Mouse (Mus musculus) midbrain, embryonic 11.5 days (tissue): ENCODE measurements around the gene Sorbs1. TPM values are rescaled to one million over a fixed set of nuclear protein-coding genes. Genes with fewer than 3 reads are reported as not detected.

Experiments used
- ATAC-seq: fragments of 200-750 bp; cut with Nextera tagmentation; 2 replicates; pipeline ENCODE4 v1.8.0; 2017; ENCODE audit warnings: moderate TSS enrichment, moderate library complexity; ENCODE audit not compliant: low FRiP score
- DNase-seq: peaks from one replicate; pipeline ENCODE4 v3.0.0; 2015; ENCODE audit warnings: low spot score; ENCODE audit errors: missing footprints
- H3K27ac ChIP-seq: fragments of 300-500 bp; sonication (generic); 2 replicates; pipeline ENCODE4 v1.5.1; 2014; ENCODE audit warnings: low read depth, low read length
- H3K27me3 ChIP-seq: fragments of 300-500 bp; sonication (generic); 2 replicates; pipeline ENCODE4 v1.6.1; 2014; ENCODE audit warnings: mild to moderate bottlenecking, low read length, moderate library complexity, mixed read lengths; ENCODE audit not compliant: control insufficient read depth, insufficient read depth
- H3K36me3 ChIP-seq: fragments of 300-500 bp; sonication (generic); 2 replicates; pipeline ENCODE4 v1.6.1; 2014; ENCODE audit warnings: mild to moderate bottlenecking, low read length, moderate library complexity, mixed read lengths; ENCODE audit not compliant: control insufficient read depth, insufficient read depth
- H3K4me1 ChIP-seq: fragments of 300-500 bp; sonication (generic); 2 replicates; pipeline ENCODE4 v1.6.1; 2014; ENCODE audit warnings: low read length; ENCODE audit not compliant: control insufficient read depth, insufficient read depth
- H3K4me2 ChIP-seq: fragments of 300-500 bp; sonication (generic); 2 replicates; pipeline ENCODE4 v1.6.1; 2014; ENCODE audit warnings: mild to moderate bottlenecking, moderate library complexity
- H3K4me3 ChIP-seq: fragments of 300-500 bp; sonication (generic); 2 replicates; pipeline ENCODE4 v1.5.1; 2014; ENCODE audit warnings: low read depth, low read length
- H3K9ac ChIP-seq: fragments of 300-500 bp; sonication (generic); 2 replicates; pipeline ENCODE4 v1.6.1; 2014; ENCODE audit warnings: low read length
- H3K9me3 ChIP-seq: fragments of 300-500 bp; sonication (generic); 2 replicates; pipeline ENCODE4 v1.6.1; 2016; ENCODE audit warnings: low read length; ENCODE audit not compliant: control insufficient read depth
- WGBS: fragments of 180-500 bp; shearing (Covaris S2); extraction: QIAGEN DNeasy Blood & Tissue Kit; methylation state at CpG from one replicate; pipeline ENCODE4 v1.1.7; 2014; 5-methylcytosine and 5-hydroxymethylcytosine counted together
- polyA plus RNA-seq: library from polyadenylated mRNA; unstranded; fragments of >200 nt; fragmentation: Nextera tagmentation; extraction: Ambion mirVana; gene quantifications from 2 replicates; pipeline ENCODE4 v1.2.1, GENCODE M21; 2014

Gene Sorbs1
- polyA plus RNA-seq, 1 experiment from 2014 or later = 61.0 TPM

DNA sequence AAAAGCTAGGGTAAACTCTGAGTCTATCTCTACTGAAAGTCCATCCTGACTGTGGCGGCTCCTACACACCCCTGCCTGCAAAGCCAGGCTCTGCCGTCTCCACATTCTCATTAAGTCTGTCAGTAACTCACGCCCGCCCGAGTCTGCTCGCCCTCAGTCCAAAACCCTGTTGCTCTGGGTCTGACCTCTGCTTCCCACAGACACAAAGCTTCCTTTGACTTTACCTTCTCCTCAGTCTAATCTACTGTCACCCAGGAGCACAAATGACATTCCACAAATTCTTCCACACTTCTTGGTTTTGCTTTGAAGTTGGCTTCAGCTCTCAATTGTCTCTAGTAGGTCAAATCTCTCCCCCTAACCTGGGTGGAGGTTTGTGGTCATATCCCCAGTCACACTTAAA lies 195.1 kb downstream of the Sorbs1 start:
- no peak for DNase-seq
- no peak overlapping the region for H3K4me3 ChIP-seq
- 14% methylated on average over 6 of the region's 6 CpGs for WGBS
- no peak overlapping the region for H3K9ac ChIP-seq
- H3K4me2 ChIP-seq = no peak overlapping the region
- H3K4me1 ChIP-seq = no peaks in the 10 kb centered on the region
- no peaks in the 10 kb centered on the region for H3K36me3 ChIP-seq
- no peaks in the 10 kb centered on the region for H3K9me3 ChIP-seq
- no peak overlapping the region for H3K27ac ChIP-seq
- no peaks in the 10 kb centered on the region for H3K27me3 ChIP-seq
- no peak for ATAC-seq

DNA sequence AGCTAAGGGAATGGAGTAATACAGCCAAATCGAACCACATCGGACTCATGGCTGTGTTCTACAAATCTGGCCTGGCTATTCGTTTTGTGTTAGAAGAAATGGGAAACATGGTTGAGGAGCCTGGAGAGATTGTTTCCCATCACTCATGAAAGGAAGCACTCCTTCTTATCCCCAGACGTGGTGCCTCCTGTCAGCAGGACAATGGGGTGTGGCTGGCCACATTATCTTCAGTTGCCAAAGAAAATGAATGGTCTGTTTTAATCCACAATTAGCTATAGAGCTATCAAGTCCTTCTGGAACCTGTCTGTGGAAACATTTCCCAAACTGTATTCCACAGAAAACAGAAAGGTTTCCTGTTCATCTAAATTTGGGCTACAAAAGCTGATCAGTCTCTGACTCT lies 196.6 kb downstream of the Sorbs1 start:
- no peaks in the 10 kb centered on the region for H3K9me3 ChIP-seq
- ATAC-seq (no peak), DNase-seq (no peak)
- H3K36me3 ChIP-seq = no peaks in the 10 kb centered on the region
- no peaks in the 10 kb centered on the region for H3K4me1 ChIP-seq
- no peak overlapping the region for H3K27ac ChIP-seq
- WGBS = 66% methylated on average over 4 of the region's 4 CpGs
- H3K4me3 ChIP-seq = no peak overlapping the region
- H3K4me2 ChIP-seq = no peak overlapping the region
- H3K27me3 ChIP-seq = no peaks in the 10 kb centered on the region
- H3K9ac ChIP-seq = no peak overlapping the region

DNA sequence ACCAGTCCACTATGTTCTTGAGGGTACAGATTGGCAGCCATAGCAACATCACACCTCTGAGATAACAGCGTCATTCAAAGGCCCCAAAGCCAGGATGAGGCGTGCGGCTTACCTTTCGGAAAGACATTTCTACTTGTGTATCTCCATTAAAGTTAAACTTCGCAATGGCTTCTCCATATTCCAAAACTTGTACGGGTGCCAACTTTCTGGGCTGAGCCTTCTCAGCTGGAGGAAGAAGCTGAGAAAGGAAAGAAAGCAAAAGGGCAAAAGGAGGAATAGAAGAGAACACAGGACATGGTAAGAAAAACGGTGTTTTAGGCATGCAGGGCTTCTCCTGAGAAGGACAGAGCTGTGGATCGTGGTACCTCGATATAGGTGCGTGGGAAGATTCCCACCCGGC lies 199.3 kb downstream of the Sorbs1 start:
- 94% methylated on average over 11 of the region's 11 CpGs for WGBS
- ATAC-seq (no peak), DNase-seq (no peak)
- no peaks in the 10 kb centered on the region for H3K4me1 ChIP-seq
- no peaks in the 10 kb centered on the region for H3K27me3 ChIP-seq
- H3K27ac ChIP-seq = no peak overlapping the region
- H3K9me3 ChIP-seq = no peaks in the 10 kb centered on the region
- no peak overlapping the region for H3K4me3 ChIP-seq
- no peak overlapping the region for H3K4me2 ChIP-seq
- no peak overlapping the region for H3K9ac ChIP-seq
- no peaks in the 10 kb centered on the region for H3K36me3 ChIP-seq

DNA sequence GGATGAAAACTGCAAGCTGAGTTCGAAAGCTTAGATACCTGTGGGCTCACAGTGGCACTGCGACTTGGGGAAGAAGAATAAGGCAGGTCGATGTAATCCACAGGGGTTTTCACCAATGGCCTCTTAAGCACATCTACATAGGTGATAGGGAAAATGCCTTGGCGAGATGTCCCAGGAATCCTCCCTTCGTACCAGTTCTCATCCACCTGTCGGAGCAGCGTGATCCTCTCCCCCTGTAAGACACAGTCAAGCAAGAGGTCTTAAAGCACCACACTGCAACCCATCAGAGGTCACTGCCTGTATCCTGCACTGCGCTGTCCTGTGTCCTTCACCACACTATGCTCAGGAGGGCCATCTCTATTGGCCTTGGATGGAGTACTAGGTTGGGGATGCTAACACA lies 201.9 kb downstream of the Sorbs1 start:
- DNase-seq (no peak), ATAC-seq (no peak)
- H3K9ac ChIP-seq = no peak overlapping the region
- WGBS = 95% methylated on average over 8 of the region's 8 CpGs
- H3K9me3 ChIP-seq = no peaks in the 10 kb centered on the region
- no peak overlapping the region for H3K27ac ChIP-seq
- no peaks in the 10 kb centered on the region for H3K36me3 ChIP-seq
- no peaks in the 10 kb centered on the region for H3K27me3 ChIP-seq
- H3K4me3 ChIP-seq = no peak overlapping the region
- no peak overlapping the region for H3K4me2 ChIP-seq
- no peaks in the 10 kb centered on the region for H3K4me1 ChIP-seq

DNA sequence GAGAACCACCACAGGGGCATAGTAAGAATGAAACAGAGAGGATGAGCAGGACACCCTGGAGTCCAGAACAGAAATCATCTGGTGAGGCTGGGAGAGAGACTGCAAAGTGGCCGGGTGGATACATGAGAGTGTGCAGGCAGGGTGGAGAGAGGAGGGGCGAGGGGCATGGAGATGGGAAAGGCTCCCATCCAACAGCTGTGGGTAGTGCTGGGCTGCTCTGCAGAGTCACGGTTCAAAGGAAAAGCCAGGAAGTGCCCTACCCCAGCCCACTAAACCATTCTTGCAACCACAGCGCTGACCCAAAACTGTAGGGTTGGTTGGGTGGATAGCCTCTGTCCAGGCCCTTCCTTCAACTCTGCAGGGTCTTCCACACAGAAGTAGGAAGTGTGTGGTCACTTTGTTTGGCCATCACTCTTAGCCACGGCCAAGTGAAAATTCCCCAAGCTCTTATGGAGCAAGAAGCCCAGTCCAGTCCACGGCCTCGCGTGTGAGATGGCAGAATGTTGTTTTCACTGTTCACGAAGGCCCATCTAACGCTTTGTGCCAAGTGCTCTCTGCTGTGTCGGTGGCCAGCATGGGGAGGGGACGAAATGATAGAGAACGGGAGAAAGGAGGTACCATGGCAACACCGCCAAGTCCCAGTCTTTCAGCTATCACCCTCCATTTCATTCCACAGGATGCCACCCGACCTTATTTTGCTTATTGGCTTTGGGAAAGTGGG lies 203.0 kb downstream of the Sorbs1 start:
- H3K4me3 ChIP-seq = no peak overlapping the region
- no peak for ATAC-seq
- H3K27ac ChIP-seq = no peak overlapping the region
- 88% methylated on average over 15 of the region's 15 CpGs for WGBS
- no peaks in the 10 kb centered on the region for H3K9me3 ChIP-seq
- H3K4me1 ChIP-seq = no peaks in the 10 kb centered on the region
- H3K27me3 ChIP-seq = no peaks in the 10 kb centered on the region
- no peak overlapping the region for H3K4me2 ChIP-seq
- no peak overlapping the region for H3K9ac ChIP-seq
- H3K36me3 ChIP-seq = no peaks in the 10 kb centered on the region
- no peak for DNase-seq

DNA sequence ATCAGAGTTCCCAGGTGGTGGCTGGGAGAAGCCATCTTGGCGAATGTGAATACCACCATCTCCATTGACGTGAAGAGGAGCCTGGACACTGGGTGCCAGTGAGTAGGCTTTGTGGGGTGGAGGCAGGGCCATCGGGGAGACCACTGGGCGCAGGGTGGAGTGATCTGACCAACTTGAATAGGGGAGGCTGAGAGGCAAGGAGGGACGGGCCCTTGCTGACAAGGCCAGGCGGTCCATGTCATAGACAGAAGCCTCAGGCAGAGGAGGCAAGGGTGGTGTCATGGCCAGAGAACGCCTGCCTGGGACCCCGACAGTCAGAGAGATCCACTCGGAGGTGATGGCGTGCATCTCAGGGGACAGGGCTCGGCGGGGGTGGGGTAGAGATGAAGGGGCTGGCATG lies 203.7 kb downstream of the Sorbs1 start:
- Histone ChIP-seq H3K36me3 (no peaks in the 10 kb centered on the region), H3K9ac (no peak overlapping the region), H3K4me3 (no peak overlapping the region), H3K9me3 (no peaks in the 10 kb centered on the region), H3K27me3 (no peaks in the 10 kb centered on the region), H3K27ac (no peak overlapping the region), H3K4me2 (no peak overlapping the region), H3K4me1 (no peaks in the 10 kb centered on the region)
- DNase-seq (no peak), ATAC-seq (no peak)
- 95% methylated on average over 12 of the region's 12 CpGs for WGBS

DNA sequence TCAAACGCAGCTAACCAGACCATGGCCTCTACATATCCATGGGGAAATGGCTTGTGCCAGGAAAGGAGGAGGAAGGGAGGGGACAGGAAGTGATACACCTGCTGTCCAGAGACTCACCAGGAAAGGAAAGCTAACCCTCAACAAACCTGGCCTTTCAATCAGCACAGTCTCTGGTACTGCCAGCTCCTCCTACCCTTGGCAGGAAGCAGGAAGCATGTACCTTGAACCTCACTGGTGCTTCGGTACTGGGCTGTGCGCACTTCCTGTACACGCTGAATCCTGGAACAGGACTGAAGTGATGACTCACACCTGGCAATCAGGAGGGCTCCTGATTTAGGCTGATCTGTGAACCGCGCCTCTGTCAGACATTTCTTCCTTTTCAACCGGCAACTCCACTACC lies 206.0 kb downstream of the Sorbs1 start:
- Histone ChIP-seq H3K9ac (no peak overlapping the region), H3K4me1 (no peaks in the 10 kb centered on the region), H3K36me3 (no peaks in the 10 kb centered on the region), H3K4me2 (no peak overlapping the region), H3K9me3 (no peaks in the 10 kb centered on the region), H3K4me3 (no peak overlapping the region), H3K27me3 (no peaks in the 10 kb centered on the region), H3K27ac (no peak overlapping the region)
- WGBS = 93% methylated on average over 7 of the region's 7 CpGs
- no peak for DNase-seq
- no peak for ATAC-seq

DNA sequence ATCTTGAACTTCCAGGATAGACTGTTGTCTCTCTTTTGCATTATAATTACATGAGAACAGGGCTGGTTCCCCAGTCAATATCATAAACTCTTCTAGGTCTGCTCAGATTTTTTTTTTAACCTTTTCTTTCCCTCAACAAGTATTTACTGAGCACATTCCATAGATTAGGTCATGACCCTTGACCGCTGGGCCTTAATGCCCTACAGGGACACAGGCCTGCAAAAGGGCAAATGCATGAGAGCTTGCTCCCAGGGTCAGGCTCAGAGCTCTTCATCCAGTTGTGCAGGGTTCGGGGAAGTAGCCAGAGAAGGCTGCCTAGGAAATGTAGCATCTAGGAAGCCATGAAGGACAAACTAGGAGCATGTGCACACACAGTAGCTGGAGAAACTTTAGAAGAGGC lies 206.9 kb downstream of the Sorbs1 start:
- no peak for DNase-seq
- no peak for ATAC-seq
- H3K4me1 ChIP-seq = no peaks in the 10 kb centered on the region
- no peaks in the 10 kb centered on the region for H3K9me3 ChIP-seq
- H3K9ac ChIP-seq = no peak overlapping the region
- WGBS = 51% methylated on average over 2 of the region's 2 CpGs
- no peak overlapping the region for H3K27ac ChIP-seq
- H3K27me3 ChIP-seq = no peaks in the 10 kb centered on the region
- H3K4me3 ChIP-seq = no peak overlapping the region
- H3K4me2 ChIP-seq = no peak overlapping the region
- no peaks in the 10 kb centered on the region for H3K36me3 ChIP-seq

DNA sequence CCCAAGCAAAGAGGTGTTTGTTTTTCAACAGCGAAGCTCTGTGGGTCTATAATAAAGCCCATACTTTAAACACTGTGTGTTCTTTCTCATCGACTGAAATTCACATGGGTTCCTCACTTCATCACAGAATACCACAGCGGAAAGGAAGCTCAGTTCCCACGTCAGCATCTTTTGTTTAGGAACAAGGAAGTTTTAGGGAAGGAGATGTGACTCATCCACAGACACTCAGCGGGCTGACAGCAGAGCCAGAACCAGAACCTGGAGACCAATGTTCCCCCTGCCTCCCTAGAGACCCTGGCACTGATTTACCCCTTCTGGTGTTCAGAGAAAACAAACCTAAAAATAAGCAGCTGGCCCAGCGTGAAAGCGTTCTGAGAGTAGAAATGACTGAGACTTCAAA lies 208.1 kb downstream of the Sorbs1 start:
- DNase-seq (no peak), ATAC-seq (no peak)
- no peak overlapping the region for H3K9ac ChIP-seq
- H3K27me3 ChIP-seq = no peaks in the 10 kb centered on the region
- H3K4me1 ChIP-seq = no peaks in the 10 kb centered on the region
- WGBS = 85% methylated on average over 7 of the region's 7 CpGs
- H3K4me2 ChIP-seq = no peak overlapping the region
- H3K4me3 ChIP-seq = no peak overlapping the region
- H3K9me3 ChIP-seq = no peaks in the 10 kb centered on the region
- H3K27ac ChIP-seq = no peak overlapping the region
- no peaks in the 10 kb centered on the region for H3K36me3 ChIP-seq
